Mouse (Mus musculus) bone marrow, adult 2 months (tissue): ENCODE measurements around the gene Grhpr. TPM values are rescaled to one million over a fixed set of nuclear protein-coding genes. Genes with fewer than 3 reads are reported as not detected.
"Not testable (repeated sequence)": the region's sequence is repeated elsewhere in the genome, so short reads cannot be mapped to it uniquely, and the experiment has no call there.

Source experiments
- H3K27ac ChIP-seq: fragments of 200-500 bp; 2 replicates; pipeline ENCODE4 v1.5.1; 2012; ENCODE audit warnings: low read depth, mild to moderate bottlenecking, control low read depth, inconsistent platforms, low read length; ENCODE audit not compliant: control insufficient read depth, poor library complexity, insufficient read depth
- H3K4me1 ChIP-seq: fragments of 200-500 bp; 2 replicates; pipeline ENCODE4 v1.6.1; 2011; ENCODE audit warnings: low read length; ENCODE audit not compliant: control insufficient read depth, insufficient read depth
- H3K4me3 ChIP-seq: fragments of 200-500 bp; replicated peaks from 2 replicates; pipeline ENCODE3; 2011; ENCODE audit warnings: mild to moderate bottlenecking, low read depth, low read length, control low read depth; ENCODE audit not compliant: control insufficient read depth
- CTCF ChIP-seq: fragments of 200-500 bp; IDR thresholded peaks from 2 replicates; pipeline ENCODE4 v1.5.1; 2011; ENCODE audit warnings: low read length, control low read depth; ENCODE audit not compliant: control insufficient read depth, insufficient read depth
- POLR2A ChIP-seq: fragments of 200-500 bp; IDR thresholded peaks from 2 replicates; pipeline ENCODE4 v1.6.1; 2011; ENCODE audit warnings: low read depth, mild to moderate bottlenecking, control low read depth, low read length, borderline replicate concordance; ENCODE audit not compliant: control insufficient read depth
- WGBS: fragments of 180-500 bp; shearing (Covaris S2); methylation state at CpG from one replicate; pipeline ENCODE4 v1.1.7; 2018; 5-methylcytosine and 5-hydroxymethylcytosine counted together
- polyA plus RNA-seq: library from polyadenylated mRNA; stranded (reverse); fragments of >200 nt; gene quantifications from 2 replicates; pipeline ENCODE4 v1.2.4, GENCODE M21; 2011; ENCODE audit warnings: low replicate concordance; ENCODE audit not compliant: missing spikeins, insufficient read depth, insufficient read length

Grhpr gene
- polyA plus RNA-seq, 1 experiment: 8.7 TPM

DNA sequence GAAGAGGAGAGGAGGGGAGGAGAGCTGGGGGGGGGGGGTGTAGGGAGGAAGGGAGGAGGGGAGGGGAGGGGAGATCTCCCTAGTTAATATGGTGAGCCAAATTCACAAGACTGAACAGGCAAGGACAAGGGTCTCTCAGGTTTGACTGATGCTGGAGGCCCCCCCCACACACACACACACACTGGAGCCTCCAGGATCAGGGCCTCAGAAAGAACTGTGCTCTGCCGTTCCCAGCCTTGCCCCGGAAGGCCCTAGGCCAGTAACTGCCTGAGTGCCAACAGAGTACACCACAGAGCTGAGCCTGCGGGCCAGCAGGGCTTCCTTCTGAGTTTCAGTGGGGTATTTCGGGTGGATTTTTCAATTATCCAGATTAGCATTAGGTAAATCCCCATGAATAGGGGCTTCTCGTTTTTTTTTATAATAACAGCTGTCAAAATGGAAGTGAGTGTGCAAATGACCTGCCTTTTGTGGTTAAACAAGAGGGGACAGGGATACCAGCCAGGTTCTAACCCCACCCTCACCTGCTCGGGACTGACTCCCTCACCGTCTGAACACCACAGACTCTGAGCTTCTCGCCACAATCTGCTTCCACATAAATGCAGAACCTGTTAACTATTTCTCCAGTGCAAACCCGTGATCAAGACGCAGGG lies 36.6 kb upstream of the Grhpr start:
- H3K27ac ChIP-seq: peak overlapping the region; percentile 56
- 28% methylated on average over 10 of the region's 10 CpGs for WGBS
- no peak overlapping the region for H3K4me3 ChIP-seq

DNA sequence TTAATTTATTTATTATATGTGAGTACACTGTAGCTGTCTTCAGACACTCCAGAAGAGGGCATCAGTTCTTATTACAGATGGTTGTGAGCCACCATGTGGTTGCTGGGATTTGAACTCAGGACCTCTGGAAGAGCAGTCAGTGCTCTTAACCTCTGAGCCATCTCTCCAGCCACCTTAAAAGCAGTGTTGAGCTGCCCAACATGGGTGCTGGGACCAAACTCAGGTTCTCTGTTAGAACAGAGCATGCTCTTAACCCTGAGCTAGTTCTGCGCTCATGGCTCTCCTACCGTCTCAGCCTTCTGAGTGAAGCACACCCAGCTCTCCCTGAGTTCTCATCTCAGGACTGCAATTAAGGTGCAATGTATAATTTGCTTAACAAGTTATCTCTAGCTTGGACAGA lies 35.1 kb upstream of the Grhpr start:
- 88% methylated on average over 2 of the region's 2 CpGs for WGBS

More for the DNA sequence above, 36.6 kb upstream of the Grhpr start:
- H3K4me1 ChIP-seq: peaks cover 9% of the 10 kb centered on the region
- TF ChIP-seq POLR2A (no peak), CTCF (no peak)

DNA sequence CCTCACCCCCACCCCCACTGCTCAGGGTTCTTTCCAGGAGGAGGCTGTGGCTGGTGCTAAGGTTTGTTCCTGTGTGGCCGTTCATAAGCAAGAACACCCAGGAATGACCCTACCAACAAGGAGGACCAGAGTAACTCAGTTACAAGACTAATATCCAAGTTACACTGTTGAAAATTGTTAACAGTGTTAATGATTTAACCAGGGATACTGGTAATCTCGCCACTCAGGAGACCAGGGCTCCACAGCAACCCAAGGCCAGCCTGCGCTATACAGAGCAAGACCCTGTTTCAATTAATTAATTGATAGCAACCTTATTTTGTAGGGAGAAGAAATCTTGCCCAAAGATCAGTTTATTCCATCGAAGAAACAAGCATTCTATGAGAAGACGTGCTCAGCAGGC lies 33.7 kb upstream of the Grhpr start:
- WGBS: 86% methylated on average over 5 of the region's 5 CpGs
- TF ChIP-seq CTCF (no peak), POLR2A (no peak)
- H3K27ac ChIP-seq: no peak overlapping the region
- H3K4me1 ChIP-seq: peaks cover 2% of the 10 kb centered on the region
- no peak overlapping the region for H3K4me3 ChIP-seq

More for the DNA sequence above, 35.1 kb upstream of the Grhpr start:
- H3K4me1 ChIP-seq, H3K4me3 ChIP-seq, H3K27ac ChIP-seq: not testable (repeated sequence)

DNA sequence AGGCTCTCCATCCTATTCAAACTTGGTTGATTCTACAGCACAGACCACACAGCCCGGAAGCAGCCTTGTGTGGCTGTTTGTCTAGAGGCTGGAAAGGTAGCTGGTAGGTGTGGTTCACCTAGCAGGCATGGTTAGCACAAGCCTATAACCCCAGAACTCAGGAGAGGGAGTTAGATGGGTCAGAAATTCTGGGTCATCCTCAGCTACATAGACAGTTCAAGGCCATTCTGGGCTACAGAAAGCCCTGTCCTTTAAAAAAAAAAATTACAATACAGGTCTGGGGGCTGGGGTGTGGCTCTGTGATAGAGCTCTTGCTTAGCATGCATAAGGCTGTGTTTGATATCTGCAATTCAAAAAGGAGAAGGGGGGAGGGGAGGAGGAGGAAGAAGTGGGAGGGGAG lies 32.9 kb upstream of the Grhpr start:
- H3K27ac ChIP-seq: no peak overlapping the region
- no peak overlapping the region for H3K4me3 ChIP-seq
- H3K4me1 ChIP-seq: no peaks in the 10 kb centered on the region; the same call in 1 of the 2 replicates
- TF ChIP-seq POLR2A (no peak), CTCF (no peak)
- 88% methylated on average over 1 of the region's 1 CpGs for WGBS

DNA sequence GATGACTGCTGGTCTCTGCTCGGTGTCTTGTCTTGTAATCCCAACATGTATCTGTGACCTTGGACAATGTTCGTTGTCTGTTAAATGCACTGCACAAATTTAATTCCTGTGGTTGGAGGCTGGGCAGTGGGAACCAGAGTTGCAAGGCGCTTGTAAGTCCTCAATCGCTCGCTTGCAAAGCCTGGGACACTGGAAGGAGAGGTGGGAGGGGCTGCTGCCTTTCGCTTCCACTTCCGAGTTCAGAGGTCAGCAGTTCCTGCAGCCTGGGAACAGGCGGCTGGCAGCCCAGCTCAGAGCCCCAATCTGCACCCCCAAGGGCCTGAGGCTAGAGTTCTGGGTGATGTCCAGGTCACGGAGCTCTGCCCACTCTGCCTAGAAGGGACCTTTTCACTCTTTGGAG lies 28.2 kb upstream of the Grhpr start:
- no peak overlapping the region for H3K4me3 ChIP-seq
- TF ChIP-seq POLR2A: no peak
- no peak for TF ChIP-seq CTCF
- 87% methylated on average over 9 of the region's 9 CpGs for WGBS
- no peaks in the 10 kb centered on the region for H3K4me1 ChIP-seq
- no peak overlapping the region for H3K27ac ChIP-seq

DNA sequence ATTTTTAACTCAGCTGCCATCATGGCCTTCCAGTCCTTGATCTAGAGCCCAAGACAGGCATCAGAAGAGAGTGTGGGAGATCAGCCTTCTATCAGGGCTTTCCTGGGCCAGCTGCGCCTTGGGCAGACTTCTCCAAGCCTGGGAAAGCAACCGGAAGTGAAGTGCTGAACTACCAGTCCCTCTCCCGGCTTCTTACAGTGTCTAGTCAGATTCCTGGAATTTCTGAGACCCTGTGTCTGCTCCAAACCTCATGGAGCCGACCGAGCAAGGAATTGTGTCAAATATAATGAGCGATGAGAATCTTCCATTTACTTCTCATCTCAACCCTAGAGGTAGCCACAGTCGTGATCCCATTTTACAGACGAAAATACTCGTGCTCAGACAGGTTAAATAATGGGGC lies 22.4 kb upstream of the Grhpr start:
- no peak overlapping the region for H3K27ac ChIP-seq
- TF ChIP-seq POLR2A (no peak), CTCF (no peak)
- H3K4me1 ChIP-seq: no peaks in the 10 kb centered on the region; the same call in 1 of the 2 replicates
- 87% methylated on average over 9 of the region's 9 CpGs for WGBS
- no peak overlapping the region for H3K4me3 ChIP-seq

DNA sequence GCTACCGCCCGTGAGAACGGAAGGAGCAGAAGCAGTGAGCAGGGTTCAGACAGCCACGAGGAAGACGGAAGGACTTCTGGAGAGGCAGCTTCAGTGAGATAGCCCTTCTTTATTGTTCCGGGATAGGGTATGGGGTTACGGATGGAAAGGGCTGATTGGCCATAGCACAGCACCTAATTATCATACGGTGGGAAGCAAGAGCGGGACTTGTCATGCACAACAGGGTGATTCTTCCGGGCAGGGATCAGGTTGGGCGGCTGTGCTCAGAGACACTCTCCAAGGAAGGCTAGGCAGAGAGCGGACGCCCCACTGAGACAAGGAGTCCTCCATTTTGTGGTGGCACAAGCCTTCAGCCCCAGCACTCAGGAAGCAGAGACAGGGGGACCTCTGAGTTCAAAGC lies 22.0 kb upstream of the Grhpr start:
- TF ChIP-seq POLR2A (no peak), CTCF (no peak)
- no peak overlapping the region for H3K4me3 ChIP-seq
- 92% methylated on average over 13 of the region's 13 CpGs for WGBS
- H3K27ac ChIP-seq: no peak overlapping the region
- H3K4me1 ChIP-seq: no peaks in the 10 kb centered on the region; the same call in 1 of the 2 replicates

DNA sequence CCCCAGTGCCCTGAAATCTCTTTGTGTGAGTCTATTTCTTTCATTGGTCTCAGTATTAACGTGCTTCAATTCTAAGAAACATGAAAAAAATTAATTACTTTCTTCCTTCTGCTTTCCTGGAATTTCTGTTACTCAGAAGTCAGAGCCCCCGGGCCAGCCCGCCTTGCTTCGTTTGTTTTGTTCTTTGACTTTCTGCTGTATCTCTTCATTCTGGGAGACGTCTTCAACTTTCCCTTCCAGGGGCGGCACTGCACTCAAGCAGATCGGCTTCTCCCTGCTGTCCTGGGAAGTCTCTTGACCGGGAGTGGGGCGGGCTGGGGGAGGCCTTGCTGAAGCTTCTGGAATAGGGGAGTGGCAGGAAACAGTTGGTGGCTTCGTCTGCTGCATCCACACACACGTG lies 18.0 kb upstream of the Grhpr start:
- H3K27ac ChIP-seq: no peak overlapping the region
- 14% methylated on average over 11 of the region's 11 CpGs for WGBS
- no peak overlapping the region for H3K4me3 ChIP-seq

DNA sequence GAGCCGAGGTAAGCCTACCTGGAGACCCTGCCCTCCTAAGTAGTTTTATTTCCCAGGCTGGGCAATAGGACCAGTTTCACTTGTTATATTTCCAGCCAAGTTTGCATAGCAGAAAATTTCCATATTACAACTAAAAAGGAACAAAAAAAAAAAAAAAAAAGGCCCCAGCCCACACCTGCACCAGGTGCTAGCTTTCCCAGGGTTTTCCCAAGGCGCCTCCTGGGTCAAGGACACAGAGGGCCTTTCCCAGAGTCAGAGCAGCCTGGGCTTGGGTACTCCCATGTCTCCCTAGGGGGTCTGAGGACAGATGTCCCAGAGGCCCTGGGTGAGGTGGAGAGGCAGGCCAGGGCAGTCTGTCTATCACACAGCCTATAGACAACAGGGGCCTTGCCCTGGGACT lies 16.0 kb upstream of the Grhpr start:
- TF ChIP-seq CTCF (no peak), POLR2A (no peak)
- Histone ChIP-seq H3K4me3 (no peak overlapping the region), H3K4me1 (peaks cover 3% of the 10 kb centered on the region), H3K27ac (peak overlapping the region; percentile 20; the same call in 1 of the 2 replicates)
- 76% methylated on average over 2 of the region's 2 CpGs for WGBS

More for the DNA sequence above, 18.0 kb upstream of the Grhpr start:
- peaks cover 3% of the 10 kb centered on the region for H3K4me1 ChIP-seq
- no peak for TF ChIP-seq POLR2A
- no peak for TF ChIP-seq CTCF
